Mouse (Mus musculus): ENCODE measurements at regions not wholly inside any gene's neighbourhood (a gene's known extent, or its start where the extent isn't known, plus 50 kb on each side); places are given as distances from the start of the nearest gene placed in this dataset.

DNA sequence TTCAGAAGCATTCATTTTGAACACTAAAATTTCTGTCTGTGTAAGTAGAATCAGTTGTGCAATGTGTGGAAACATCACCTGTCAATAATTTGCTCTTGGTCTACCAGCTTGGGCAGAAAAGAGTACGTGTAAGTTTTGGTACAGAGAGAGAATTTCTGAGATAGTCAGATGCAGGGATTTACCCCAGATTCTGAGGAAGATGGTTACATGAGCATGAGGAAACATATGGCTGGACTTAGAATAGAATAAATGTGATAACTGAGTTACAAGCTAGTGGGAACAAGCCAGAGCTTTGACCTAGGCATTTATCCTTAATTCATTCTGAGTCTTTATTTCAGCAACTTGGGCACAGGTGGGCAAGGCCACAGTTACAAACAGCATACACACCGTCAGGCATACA is 831.8 kb downstream of the Adgrl2 start:
- Histone ChIP-seq H3K4me2 (ENCODE audit: low read depth) (no peak overlapping the region), H3K27me3 (ENCODE audit: control insufficient read depth, insufficient read depth, insufficient read length) (no peaks in the 10 kb centered on the region), H3ac (ENCODE audit: control insufficient read depth, insufficient read length) (no peak overlapping the region), H3K36me3 (ENCODE audit: control insufficient read depth, insufficient read depth) (no peaks in the 10 kb centered on the region), H3K79me2 (ENCODE audit: control insufficient read depth, insufficient read depth) (no peaks in the 10 kb centered on the region), H3K4me3 (no peak overlapping the region)
- TF ChIP-seq MAX (IDR thresholded peaks at IDR 0.05; ENCODE audit: low read depth) = no peak
- no peak for TF ChIP-seq REST (IDR thresholded peaks at IDR 0.05; ENCODE audit: insufficient read depth, insufficient read length)
- TF ChIP-seq SRF (IDR thresholded peaks at IDR 0.05; ENCODE audit: control insufficient read depth, insufficient read length, low read depth) = no peak
- TF ChIP-seq MYOD1 (IDR thresholded peaks at IDR 0.05; ENCODE audit: control insufficient read depth in 1 of 3, insufficient read length in 2 of 3, low read depth in 2 of 3) = no peak
- TF ChIP-seq TCF12 (IDR thresholded peaks at IDR 0.05; ENCODE audit: insufficient read depth, poor library complexity, severe bottlenecking) = no peak
- no peak for TF ChIP-seq MYOG (IDR thresholded peaks at IDR 0.05; ENCODE audit: control insufficient read depth in 1 of 3, insufficient read depth in 1 of 3, insufficient read length in 2 of 3, low read depth in 2 of 3)
- TF ChIP-seq USF1 (IDR thresholded peaks at IDR 0.05; ENCODE audit: low read depth) = no peak
- no peak for TF ChIP-seq TCF3 (IDR thresholded peaks at IDR 0.05; ENCODE audit: insufficient read length, low read depth)

DNA sequence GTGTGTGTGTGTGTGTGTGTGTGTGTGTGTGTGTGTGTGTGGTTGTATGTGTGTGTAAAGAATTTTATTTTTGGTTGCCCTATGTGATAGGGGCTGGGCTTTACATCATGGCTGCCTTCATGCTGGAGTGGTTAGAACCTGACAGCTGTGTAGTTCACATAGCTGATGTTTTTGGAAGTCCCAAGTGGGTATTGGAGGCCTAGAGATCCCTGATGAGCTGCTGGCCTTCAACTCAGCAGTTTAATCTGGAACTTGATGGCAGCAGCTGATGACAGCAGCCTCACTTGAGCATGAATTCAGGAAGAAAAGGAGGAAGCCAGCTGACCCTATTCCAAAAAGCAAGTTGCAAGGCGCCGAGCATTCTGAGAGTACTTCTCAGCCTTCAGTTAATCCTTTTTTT is 846.6 kb downstream of the Adgrl2 start:
- no peak overlapping the region for H3ac ChIP-seq (ENCODE audit: control insufficient read depth, insufficient read length)
- TF ChIP-seq TCF12 (IDR thresholded peaks at IDR 0.05; ENCODE audit: insufficient read depth, poor library complexity, severe bottlenecking) (no peak), TCF3 (IDR thresholded peaks at IDR 0.05; ENCODE audit: insufficient read length, low read depth) (no peak), MYOD1 (IDR thresholded peaks at IDR 0.05; ENCODE audit: control insufficient read depth in 1 of 3, insufficient read length in 2 of 3, low read depth in 2 of 3) (no peak), USF1 (IDR thresholded peaks at IDR 0.05; ENCODE audit: low read depth) (no peak), MAX (IDR thresholded peaks at IDR 0.05; ENCODE audit: low read depth) (no peak), CEBPB (IDR thresholded peaks at IDR 0.05; ENCODE audit: insufficient read depth, poor library complexity, severe bottlenecking) (no peak), E2F4 (IDR thresholded peaks at IDR 0.05; ENCODE audit: insufficient read depth) (no peak), MYOG (IDR thresholded peaks at IDR 0.05; ENCODE audit: control insufficient read depth in 1 of 3, insufficient read depth in 1 of 3, insufficient read length in 2 of 3, low read depth in 2 of 3) (no peak), SRF (IDR thresholded peaks at IDR 0.05; ENCODE audit: control insufficient read depth, insufficient read length, low read depth) (no peak), POLR2AphosphoS2 (IDR thresholded peaks at IDR 0.05; ENCODE audit: insufficient read length, low read depth) (no peak), REST (IDR thresholded peaks at IDR 0.05; ENCODE audit: insufficient read depth, insufficient read length) (no peak), POLR2A (IDR thresholded peaks at IDR 0.05; ENCODE audit: insufficient read length, low read depth) (no peak)
- H3K4me3 ChIP-seq = no peak overlapping the region
- H3K79me2 ChIP-seq (ENCODE audit: control insufficient read depth, insufficient read depth) = no peaks in the 10 kb centered on the region
- H3K4me2 ChIP-seq (ENCODE audit: low read depth) = no peak overlapping the region
- no peaks in the 10 kb centered on the region for H3K27me3 ChIP-seq (ENCODE audit: control insufficient read depth, insufficient read depth, insufficient read length)
- H3K36me3 ChIP-seq (ENCODE audit: control insufficient read depth, insufficient read depth) = no peaks in the 10 kb centered on the region

DNA sequence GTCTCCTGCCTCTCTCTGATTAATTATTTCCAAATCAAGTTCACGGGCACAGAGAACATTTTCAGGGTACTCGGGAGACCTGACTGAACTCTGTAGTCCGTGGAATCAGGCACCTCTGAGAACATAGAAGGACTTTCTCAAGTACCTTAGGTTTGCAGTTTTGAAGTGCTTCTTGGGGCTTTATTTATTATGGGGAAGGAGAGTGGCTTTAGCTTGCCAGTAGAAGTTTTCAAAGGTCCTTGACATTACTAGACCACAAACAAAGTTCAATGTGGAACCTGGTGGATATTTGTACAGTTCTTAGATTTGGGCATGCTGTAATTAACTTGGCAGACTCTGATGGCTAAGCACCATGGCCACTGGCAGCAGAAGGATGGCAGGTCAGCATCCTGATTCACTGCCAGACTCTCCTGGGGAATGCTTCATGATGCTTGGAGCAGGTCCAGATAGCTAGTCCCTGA is 853.5 kb downstream of the Adgrl2 start:
- no peaks in the 10 kb centered on the region for H3K36me3 ChIP-seq (ENCODE audit: control insufficient read depth, insufficient read depth)
- no peak overlapping the region for H3K4me3 ChIP-seq
- TF ChIP-seq TCF12 (IDR thresholded peaks at IDR 0.05; ENCODE audit: insufficient read depth, poor library complexity, severe bottlenecking) = no peak
- TF ChIP-seq TCF3 (IDR thresholded peaks at IDR 0.05; ENCODE audit: insufficient read length, low read depth) = no peak
- TF ChIP-seq MYOG (IDR thresholded peaks at IDR 0.05; ENCODE audit: control insufficient read depth in 1 of 3, insufficient read depth in 1 of 3, insufficient read length in 2 of 3, low read depth in 2 of 3) = no peak
- TF ChIP-seq MYOD1 (IDR thresholded peaks at IDR 0.05; ENCODE audit: control insufficient read depth in 1 of 3, insufficient read length in 2 of 3, low read depth in 2 of 3) = no peak
- no peak for TF ChIP-seq MAX (IDR thresholded peaks at IDR 0.05; ENCODE audit: low read depth)
- no peak for TF ChIP-seq USF1 (IDR thresholded peaks at IDR 0.05; ENCODE audit: low read depth)
- TF ChIP-seq POLR2AphosphoS2 (IDR thresholded peaks at IDR 0.05; ENCODE audit: insufficient read length, low read depth) = no peak
- TF ChIP-seq POLR2A (IDR thresholded peaks at IDR 0.05; ENCODE audit: insufficient read length, low read depth) = no peak
- no peak for TF ChIP-seq E2F4 (IDR thresholded peaks at IDR 0.05; ENCODE audit: insufficient read depth)
- TF ChIP-seq CEBPB (IDR thresholded peaks at IDR 0.05; ENCODE audit: insufficient read depth, poor library complexity, severe bottlenecking) = no peak
- no peak for TF ChIP-seq REST (IDR thresholded peaks at IDR 0.05; ENCODE audit: insufficient read depth, insufficient read length)
- no peak for TF ChIP-seq SRF (IDR thresholded peaks at IDR 0.05; ENCODE audit: control insufficient read depth, insufficient read length, low read depth)
- H3K27me3 ChIP-seq (ENCODE audit: control insufficient read depth, insufficient read depth, insufficient read length) = no peaks in the 10 kb centered on the region
- H3K79me2 ChIP-seq (ENCODE audit: control insufficient read depth, insufficient read depth) = no peaks in the 10 kb centered on the region
- H3K4me2 ChIP-seq (ENCODE audit: low read depth) = no peak overlapping the region
- no peak overlapping the region for H3ac ChIP-seq (ENCODE audit: control insufficient read depth, insufficient read length)

DNA sequence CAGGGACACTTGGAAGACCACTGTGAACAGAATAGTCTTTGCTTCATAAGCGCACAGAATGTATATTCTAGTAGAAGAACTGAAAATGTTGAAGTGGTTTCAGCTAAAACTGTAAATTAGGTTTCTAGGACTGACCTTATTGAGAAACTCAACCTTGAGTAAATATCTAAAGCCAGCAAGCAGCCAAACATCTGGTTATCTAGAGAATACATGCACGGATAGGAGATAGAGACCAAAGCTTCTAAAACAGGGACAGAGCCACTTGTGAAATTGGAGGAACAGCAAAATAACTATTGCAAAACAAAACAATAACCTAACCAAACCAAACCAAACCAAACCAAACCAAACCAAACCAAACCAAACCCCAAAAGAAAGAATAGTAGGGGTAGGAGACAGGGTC is 855.7 kb downstream of the Adgrl2 start:
- no peaks in the 10 kb centered on the region for H3K79me2 ChIP-seq (ENCODE audit: control insufficient read depth, insufficient read depth)
- H3K4me3 ChIP-seq = no peak overlapping the region
- H3K4me2 ChIP-seq (ENCODE audit: low read depth) = no peak overlapping the region
- no peaks in the 10 kb centered on the region for H3K27me3 ChIP-seq (ENCODE audit: control insufficient read depth, insufficient read depth, insufficient read length)
- TF ChIP-seq TCF12 (IDR thresholded peaks at IDR 0.05; ENCODE audit: insufficient read depth, poor library complexity, severe bottlenecking) (no peak), E2F4 (IDR thresholded peaks at IDR 0.05; ENCODE audit: insufficient read depth) (no peak), MAX (IDR thresholded peaks at IDR 0.05; ENCODE audit: low read depth) (no peak), TCF3 (IDR thresholded peaks at IDR 0.05; ENCODE audit: insufficient read length, low read depth) (no peak), MYOD1 (IDR thresholded peaks at IDR 0.05; ENCODE audit: control insufficient read depth in 1 of 3, insufficient read length in 2 of 3, low read depth in 2 of 3) (no peak), USF1 (IDR thresholded peaks at IDR 0.05; ENCODE audit: low read depth) (no peak), POLR2AphosphoS2 (IDR thresholded peaks at IDR 0.05; ENCODE audit: insufficient read length, low read depth) (no peak), POLR2A (IDR thresholded peaks at IDR 0.05; ENCODE audit: insufficient read length, low read depth) (no peak)
- no peak overlapping the region for H3ac ChIP-seq (ENCODE audit: control insufficient read depth, insufficient read length)
- H3K36me3 ChIP-seq (ENCODE audit: control insufficient read depth, insufficient read depth) = no peaks in the 10 kb centered on the region

DNA sequence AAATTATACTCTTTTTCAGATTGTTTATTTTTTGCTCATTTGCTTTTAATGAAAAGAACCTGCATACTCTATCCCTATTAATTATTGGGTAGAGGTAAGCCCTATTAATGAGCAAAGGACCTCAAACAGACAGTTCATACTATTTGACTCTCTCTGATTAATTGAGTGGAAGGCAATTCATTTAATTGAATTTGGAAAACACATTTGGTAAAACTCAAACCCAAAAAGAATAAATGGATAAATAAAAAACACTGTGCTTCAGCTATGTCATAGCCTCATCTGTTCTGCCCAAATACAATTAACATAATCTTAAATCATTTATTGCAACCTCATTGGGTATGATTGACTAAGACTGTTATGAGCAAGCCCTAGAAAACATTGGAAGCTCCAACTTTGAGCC is 874.8 kb downstream of the Adgrl2 start:
- TF ChIP-seq POLR2A (IDR thresholded peaks at IDR 0.05; ENCODE audit: insufficient read length, low read depth) (no peak), MYOG (IDR thresholded peaks at IDR 0.05; ENCODE audit: control insufficient read depth in 1 of 3, insufficient read depth in 1 of 3, insufficient read length in 2 of 3, low read depth in 2 of 3) (no peak), CEBPB (IDR thresholded peaks at IDR 0.05; ENCODE audit: insufficient read depth, poor library complexity, severe bottlenecking) (no peak), REST (IDR thresholded peaks at IDR 0.05; ENCODE audit: insufficient read depth, insufficient read length) (no peak), E2F4 (IDR thresholded peaks at IDR 0.05; ENCODE audit: insufficient read depth) (no peak), POLR2AphosphoS2 (IDR thresholded peaks at IDR 0.05; ENCODE audit: insufficient read length, low read depth) (no peak), TCF12 (IDR thresholded peaks at IDR 0.05; ENCODE audit: insufficient read depth, poor library complexity, severe bottlenecking) (no peak), TCF3 (IDR thresholded peaks at IDR 0.05; ENCODE audit: insufficient read length, low read depth) (no peak), MAX (IDR thresholded peaks at IDR 0.05; ENCODE audit: low read depth) (no peak), SRF (IDR thresholded peaks at IDR 0.05; ENCODE audit: control insufficient read depth, insufficient read length, low read depth) (no peak)
- Histone ChIP-seq H3K4me3 (no peak overlapping the region), H3K36me3 (ENCODE audit: control insufficient read depth, insufficient read depth) (no peaks in the 10 kb centered on the region), H3K79me2 (ENCODE audit: control insufficient read depth, insufficient read depth) (no peaks in the 10 kb centered on the region), H3K27me3 (ENCODE audit: control insufficient read depth, insufficient read depth, insufficient read length) (no peaks in the 10 kb centered on the region), H3K4me2 (ENCODE audit: low read depth) (no peak overlapping the region), H3ac (ENCODE audit: control insufficient read depth, insufficient read length) (no peak overlapping the region)
